Mouse (Mus musculus) liver (tissue): ENCODE measurements around the gene Ninj1.

Source experiments
- DNase-seq: peaks from one replicate; pipeline ENCODE4 v3.0.0-alpha.2; 2020; ENCODE audit warnings: mixed read lengths

Gene Ninj1

GRCm38 (mm10) chr13:49237617-49238016 is 50.3 kb downstream of the Ninj1 start:
- no peak for DNase-seq

- DNase-seq = no peak
Observed at GRCm38 (mm10) chr13:49238737-49239136, 51.5 kb downstream of the Ninj1 start.

GRCm38 (mm10) chr13:49242321-49243065 is 55.2 kb downstream of the Ninj1 start:
- DNase-seq = peak; percentile 62

GRCm38 (mm10) chr13:49243492-49243891 is 56.2 kb downstream of the Ninj1 start:
- DNase-seq = no peak

GRCm38 (mm10) chr13:49245251-49245650 is 58.0 kb downstream of the Ninj1 start:
- DNase-seq = no peak
